Mouse (Mus musculus) olfactory bulb, adult 2 months (tissue): ENCODE measurements at regions not wholly inside any gene's neighbourhood (a gene's known extent, or its start where the extent isn't known, plus 50 kb on each side); places are given as distances from the start of the nearest gene placed in this dataset.

Experiments used
- CTCF ChIP-seq: fragments of 200-500 bp; IDR thresholded peaks from 2 replicates; pipeline ENCODE4 v1.5.1; 2012; ENCODE audit warnings: low read depth, mild to moderate bottlenecking, low read length, moderate library complexity; ENCODE audit not compliant: insufficient read depth
- POLR2A ChIP-seq: fragments of 200-500 bp; IDR thresholded peaks from 2 replicates; pipeline ENCODE4 v1.6.1; 2012; ENCODE audit warnings: mild to moderate bottlenecking, low read depth, low read length, moderate library complexity; ENCODE audit not compliant: insufficient read depth

GRCm38 (mm10) chr7:39937262-39937661 is 419.7 kb downstream of the Zfp619 start:
- TF ChIP-seq POLR2A (no peak), CTCF (no peak)
